Mouse (Mus musculus) neural tube, embryonic 11.5 days (tissue): ENCODE measurements around the gene Zfyve1. TPM values are rescaled to one million over a fixed set of nuclear protein-coding genes. Genes with fewer than 3 reads are reported as not detected.
"Not testable (repeated sequence)": the region's sequence is repeated elsewhere in the genome, so short reads cannot be mapped to it uniquely, and the experiment has no call there.

Experiments used
- ATAC-seq: fragments of 200-750 bp; cut with Nextera tagmentation; 2 replicates; pipeline ENCODE4 v1.8.0; 2017; ENCODE audit warnings: moderate number of reproducible peaks, mild to moderate bottlenecking, moderate TSS enrichment, moderate library complexity; ENCODE audit not compliant: insufficient read depth, low FRiP score, low TSS enrichment
- DNase-seq: peaks from one replicate; pipeline ENCODE4 v3.0.0-alpha.2; 2015; ENCODE audit warnings: low spot score
- H3K27ac ChIP-seq: fragments of 300-500 bp; sonication (generic); 2 replicates; pipeline ENCODE4 v1.5.1; 2014; ENCODE audit warnings: low read depth, mild to moderate bottlenecking, low read length
- H3K27me3 ChIP-seq: fragments of 300-500 bp; sonication (generic); 2 replicates; pipeline ENCODE4 v1.6.1; 2014; ENCODE audit warnings: mild to moderate bottlenecking, low read length, mixed read lengths; ENCODE audit not compliant: control insufficient read depth, insufficient read depth
- H3K36me3 ChIP-seq: fragments of 300-500 bp; sonication (generic); 2 replicates; pipeline ENCODE4 v1.6.1; 2014; ENCODE audit warnings: mild to moderate bottlenecking, low read length, moderate library complexity, mixed read lengths; ENCODE audit not compliant: control insufficient read depth, insufficient read depth
- H3K4me1 ChIP-seq: fragments of 300-500 bp; sonication (generic); 2 replicates; pipeline ENCODE4 v1.6.1; 2014; ENCODE audit warnings: low read length, mixed read lengths; ENCODE audit not compliant: control insufficient read depth, insufficient read depth
- H3K4me2 ChIP-seq: fragments of 300-500 bp; sonication (generic); 2 replicates; pipeline ENCODE4 v1.6.1; 2014; ENCODE audit warnings: low read depth, mild to moderate bottlenecking, moderate library complexity
- H3K4me3 ChIP-seq: fragments of 300-500 bp; sonication (generic); 2 replicates; pipeline ENCODE4 v1.5.1; 2014; ENCODE audit warnings: low read depth, low read length
- H3K9ac ChIP-seq: fragments of 300-500 bp; sonication (generic); 2 replicates; pipeline ENCODE4 v1.6.1; 2014; ENCODE audit warnings: mild to moderate bottlenecking, low read length
- H3K9me3 ChIP-seq: fragments of 300-500 bp; sonication (generic); 2 replicates; pipeline ENCODE4 v1.6.1; 2016; ENCODE audit warnings: low read length; ENCODE audit not compliant: control insufficient read depth
- WGBS: fragments of 180-500 bp; shearing (Covaris S2); extraction: QIAGEN DNeasy Blood & Tissue Kit; methylation state at CpG from one replicate; pipeline ENCODE4 v1.1.7; 2014; 5-methylcytosine and 5-hydroxymethylcytosine counted together
- polyA plus RNA-seq: library from polyadenylated mRNA; unstranded; fragments of >200 nt; fragmentation: Nextera tagmentation; extraction: Ambion mirVana; gene quantifications from 2 replicates; pipeline ENCODE4 v1.2.1, GENCODE M21; 2014

Zfyve1 gene
- polyA plus RNA-seq, 1 experiment from 2014 or later = 25.2 TPM

DNA sequence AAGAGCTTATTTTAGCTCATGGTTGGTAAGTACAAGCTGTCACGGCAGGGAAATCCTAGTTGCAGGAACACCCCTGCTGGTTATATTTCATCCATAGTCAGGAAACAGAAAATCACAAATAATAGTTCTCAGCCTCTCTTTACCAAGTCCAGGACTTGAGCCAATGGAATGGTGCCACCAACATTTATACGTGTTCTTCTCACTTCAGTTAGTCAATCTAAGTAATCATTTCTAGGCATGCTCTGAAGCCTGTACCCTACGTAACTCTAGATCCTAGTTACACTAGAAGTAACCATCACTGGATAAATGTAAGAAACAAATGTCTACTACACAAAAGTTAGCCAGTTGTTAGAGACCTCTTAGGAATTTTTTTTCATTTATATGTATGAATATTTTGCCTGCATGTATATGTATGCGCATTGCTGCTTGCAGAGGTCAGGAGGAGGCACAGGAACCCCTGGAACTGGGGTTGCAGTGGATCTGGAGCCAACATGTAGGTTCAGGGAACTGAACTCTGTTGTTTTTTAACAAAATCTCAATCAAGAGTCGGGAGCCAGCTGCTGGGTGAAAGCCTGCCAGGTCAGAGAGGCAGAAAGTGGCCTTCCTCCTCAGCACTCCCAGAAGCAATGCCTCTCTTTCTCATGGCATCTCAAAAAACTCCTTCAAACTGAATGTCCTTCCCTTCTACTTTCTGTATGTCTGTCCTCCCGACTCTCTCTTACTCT, 25.2 kb upstream of the Zfyve1 start:
- Histone ChIP-seq H3K36me3 (no peaks in the 10 kb centered on the region), H3K4me1 (no peaks in the 10 kb centered on the region), H3K4me3 (no peak overlapping the region), H3K4me2 (no peak overlapping the region), H3K27ac (no peak overlapping the region), H3K9ac (no peak overlapping the region), H3K27me3 (no peaks in the 10 kb centered on the region), H3K9me3 (no peaks in the 10 kb centered on the region)
- ATAC-seq (no peak), DNase-seq (no peak)
- 82% methylated on average over 6 of the region's 6 CpGs for WGBS

DNA sequence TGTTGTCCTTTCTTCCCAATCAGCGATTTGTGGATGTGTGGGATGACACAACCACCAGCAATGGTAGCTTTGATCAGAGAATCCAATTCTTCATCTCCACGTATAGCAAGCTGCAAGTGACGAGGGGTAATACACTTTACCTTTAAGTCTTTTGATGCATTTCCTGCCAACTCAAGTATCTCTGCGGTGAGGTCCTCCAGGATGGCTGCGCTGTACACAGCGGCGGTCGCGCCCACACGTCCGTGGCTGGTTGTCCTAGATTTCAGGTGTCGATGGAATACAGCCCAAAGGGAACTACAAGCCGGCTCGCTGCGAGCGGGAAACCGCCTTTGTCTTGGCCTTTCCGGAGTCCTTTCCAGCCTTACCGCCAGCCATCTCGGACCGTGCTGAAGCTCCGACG, 23.7 kb upstream of the Zfyve1 start:
- WGBS = 57% methylated on average over 23 of the region's 23 CpGs
- not testable (repeated sequence) for ATAC-seq, H3K9me3 ChIP-seq, H3K4me1 ChIP-seq, H3K27ac ChIP-seq, H3K36me3 ChIP-seq, H3K4me3 ChIP-seq, H3K9ac ChIP-seq, H3K4me2 ChIP-seq, H3K27me3 ChIP-seq, DNase-seq

DNA sequence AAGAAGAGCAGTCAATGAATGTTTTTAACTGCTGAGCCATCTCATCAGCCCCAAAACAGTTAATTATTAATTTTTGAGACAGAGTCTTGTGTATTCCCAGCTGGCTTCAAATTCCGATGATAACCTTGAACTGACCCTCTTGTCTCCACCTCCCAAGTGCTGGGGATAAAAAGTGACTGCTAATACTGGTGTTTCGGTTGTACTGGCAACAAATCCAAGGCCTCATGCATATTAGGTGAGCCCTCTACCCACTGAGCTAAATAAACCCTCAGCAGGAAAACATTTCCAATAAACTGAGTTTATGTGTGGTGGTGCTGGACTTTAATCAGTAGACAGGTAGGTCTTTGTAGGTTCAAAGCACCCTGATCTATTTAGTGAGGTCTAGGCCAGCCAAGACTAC, 22.0 kb upstream of the Zfyve1 start:
- Histone ChIP-seq H3K27ac (no peak overlapping the region), H3K27me3 (no peaks in the 10 kb centered on the region), H3K36me3 (no peaks in the 10 kb centered on the region), H3K9me3 (no peaks in the 10 kb centered on the region), H3K4me3 (no peak overlapping the region), H3K4me2 (no peak overlapping the region), H3K9ac (no peak overlapping the region), H3K4me1 (no peaks in the 10 kb centered on the region)
- ATAC-seq = no peak
- 91% methylated on average over 2 of the region's 2 CpGs for WGBS
- DNase-seq = no peak

- DNase-seq = no peak
- 93% methylated on average over 5 of the region's 5 CpGs for WGBS
- no peak overlapping the region for H3K4me2 ChIP-seq
- no peak overlapping the region for H3K9ac ChIP-seq
- H3K27me3 ChIP-seq = no peaks in the 10 kb centered on the region
- no peaks in the 10 kb centered on the region for H3K9me3 ChIP-seq
- H3K36me3 ChIP-seq = no peaks in the 10 kb centered on the region
- no peak overlapping the region for H3K4me3 ChIP-seq
- ATAC-seq = no peak
- H3K4me1 ChIP-seq = no peaks in the 10 kb centered on the region
- H3K27ac ChIP-seq = no peak overlapping the region
Measured at GRCm38 (mm10) chr12:83617261-83617660, 20.2 kb upstream of the Zfyve1 start.

DNA sequence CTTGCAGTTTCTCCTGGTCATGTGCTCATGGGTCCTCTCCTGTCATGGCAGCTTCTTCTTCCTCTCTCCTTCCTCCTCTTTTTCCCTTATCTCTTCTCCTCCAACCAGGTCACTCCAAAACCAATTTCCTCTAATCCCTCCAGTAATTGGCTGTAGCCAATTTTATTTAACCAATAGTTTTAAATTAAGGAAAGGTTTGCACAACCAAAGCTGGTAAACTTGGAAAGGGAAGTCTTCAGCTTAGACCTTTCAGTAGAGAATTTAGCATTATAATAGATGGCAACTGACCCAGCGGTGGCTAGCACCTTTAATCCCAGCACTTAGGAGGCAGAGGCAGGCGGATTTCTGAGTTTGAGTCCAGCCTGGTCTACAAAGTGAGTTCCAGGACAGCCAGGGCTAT, 9.4 kb upstream of the Zfyve1 start:
- WGBS = 94% methylated on average over 2 of the region's 2 CpGs
- not testable (repeated sequence) for H3K4me2 ChIP-seq, H3K27ac ChIP-seq, DNase-seq, H3K4me1 ChIP-seq, H3K9ac ChIP-seq, ATAC-seq, H3K4me3 ChIP-seq, H3K27me3 ChIP-seq, H3K9me3 ChIP-seq, H3K36me3 ChIP-seq

DNA sequence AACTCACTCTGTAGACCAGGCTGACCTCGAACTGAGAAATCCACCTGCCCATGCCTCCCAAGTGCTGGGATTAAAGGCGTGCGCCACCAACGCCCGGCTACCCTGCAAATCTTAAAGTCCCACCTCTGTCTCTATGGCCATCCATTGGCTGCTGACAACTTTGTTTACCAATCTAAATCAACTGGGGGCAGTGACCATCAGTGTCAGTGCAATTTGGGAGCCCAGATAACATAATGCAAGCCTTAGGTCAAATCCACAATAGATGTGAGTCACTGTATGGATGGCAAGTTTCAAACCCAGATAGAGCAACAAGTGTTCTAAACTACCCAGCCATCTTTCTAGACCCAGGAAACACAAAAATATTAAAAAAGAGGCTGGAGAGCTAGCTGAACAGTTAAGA, 5.3 kb upstream of the Zfyve1 start:
- DNase-seq (no peak), ATAC-seq (no peak)
- Histone ChIP-seq H3K9ac (no peak overlapping the region), H3K27me3 (no peaks in the 10 kb centered on the region), H3K4me1 (no peaks in the 10 kb centered on the region), H3K4me3 (no peak overlapping the region), H3K4me2 (no peak overlapping the region), H3K27ac (no peak overlapping the region), H3K9me3 (no peaks in the 10 kb centered on the region), H3K36me3 (no peaks in the 10 kb centered on the region)
- WGBS = 87% methylated on average over 5 of the region's 5 CpGs

DNA sequence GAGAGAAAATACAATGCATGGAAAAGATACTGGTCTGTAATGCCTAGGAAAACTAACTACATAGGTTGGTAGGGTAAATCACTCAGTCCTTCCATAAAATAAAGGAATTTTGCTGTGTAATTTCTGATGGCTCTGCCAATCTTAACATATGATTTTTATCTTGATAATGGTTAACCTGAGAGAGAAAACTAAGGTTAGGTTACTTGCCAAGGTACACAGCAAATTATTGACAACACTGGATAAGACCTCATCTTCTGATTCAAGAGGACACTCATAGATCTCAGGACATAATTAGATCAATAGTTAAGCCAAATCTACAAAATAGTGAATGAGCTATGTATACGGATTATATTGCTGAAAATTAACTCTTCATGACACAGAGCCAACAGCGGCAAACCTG, 859 bp upstream of the Zfyve1 start:
- 93% methylated on average over 2 of the region's 2 CpGs for WGBS
- Histone ChIP-seq H3K4me3 (no peak overlapping the region), H3K27me3 (no peaks in the 10 kb centered on the region), H3K4me2 (no peak overlapping the region), H3K27ac (no peak overlapping the region), H3K9me3 (no peaks in the 10 kb centered on the region), H3K36me3 (peaks cover 4% of the 10 kb centered on the region; the same call in 1 of the 2 replicates), H3K9ac (no peak overlapping the region), H3K4me1 (peaks cover 6% of the 10 kb centered on the region; the same call in 1 of the 2 replicates)
- ATAC-seq (no peak), DNase-seq (no peak)

- H3K36me3 ChIP-seq = peaks cover 4% of the 10 kb centered on the region; the same call in 1 of the 2 replicates
- ATAC-seq = peak; percentile 59
- 7% methylated on average over 20 of the region's 20 CpGs for WGBS
Measured at GRCm38 (mm10) chr12:83596191-83596954, 649 bp downstream of the Zfyve1 start.

More at GRCm38 (mm10) chr12:83596191-83596954, 649 bp downstream of the Zfyve1 start:
- no peak for DNase-seq
- Histone ChIP-seq H3K9me3 (no peaks in the 10 kb centered on the region), H3K4me1 (peaks cover 6% of the 10 kb centered on the region; the same call in 1 of the 2 replicates), H3K4me3 (peak overlapping the region; percentile 92), H3K9ac (peak overlapping the region; percentile 94), H3K27ac (peak overlapping the region; percentile 90), H3K27me3 (no peaks in the 10 kb centered on the region), H3K4me2 (peak overlapping the region; percentile 64)
